In genomic region chr17:83993028-83993427, GRCm38 (mm10) we compare ENCODE assay signal across 18 mouse cellular contexts.
A peak's percentile ranks its signal among the peaks of the same experiment; 100 is the strongest.
DNase-seq lines count a peak whose midpoint lies in the region; ATAC-seq lines count a peak whose summit lies in the region.
"Had no signal": no experiment of that assay in that cellular context is flagged by ENCODE, and none has a peak within 500 bp of the region (broad histone marks: within the 10 kb centered on the region; RNA-seq: fewer than 3 reads in every experiment).

No protein-coding gene starts in this region.

- peaks cover 39% of the 10 kb centered on the region for H3K4me1 ChIP-seq in hindbrain, embryonic 10.5 days (replicated peaks)
- H3K4me1 ChIP-seq in hindbrain, embryonic 11.5 days (replicated peaks; ENCODE audit: control insufficient read depth, insufficient read depth, low read length), result 0 out of 2 replicates have a peak, but pooled peaks cover 2% of the 10 kb centered on the region
- H3K4me1 ChIP-seq in limb, embryonic 15.5 days, result peaks cover 54% of the 10 kb centered on the region
- H3K4me1 ChIP-seq: forebrain, embryonic 13.5 days had no signal

- no peak overlapping the region for H3K4me2 ChIP-seq in hindbrain, embryonic 11.5 days (replicated peaks; ENCODE audit: low read depth, low read length)
- H3K4me2 ChIP-seq in limb, embryonic 15.5 days, result no peak overlapping the region
- H3K4me2 ChIP-seq: forebrain, embryonic 13.5 days; neural tube, embryonic 13.5 days had no signal

- no peaks in the 10 kb centered on the region for H3K27me3 ChIP-seq in hindbrain, embryonic 10.5 days (ENCODE audit: insufficient read depth, poor library complexity, severe bottlenecking)
- H3K27me3 ChIP-seq in hindbrain, embryonic 11.5 days (ENCODE audit: control insufficient read depth, insufficient read depth, low read length), result no peaks in the 10 kb centered on the region
- no peaks in the 10 kb centered on the region for H3K27me3 ChIP-seq in limb, embryonic 15.5 days
- H3K27me3 ChIP-seq: forebrain, embryonic 13.5 days; neural tube, embryonic 13.5 days had no signal

- 90% methylated on average over 2 of the region's 2 CpGs for WGBS in hindbrain, embryonic 10.5 days
- WGBS in hindbrain, embryonic 11.5 days, result 76% methylated on average over 2 of the region's 2 CpGs
- WGBS in limb, embryonic 15.5 days, result 62% methylated on average over 2 of the region's 2 CpGs

- no peaks in the 10 kb centered on the region for H3K36me3 ChIP-seq in hindbrain, embryonic 10.5 days
- H3K36me3 ChIP-seq in hindbrain, embryonic 11.5 days (ENCODE audit: control insufficient read depth, insufficient read depth, low read length), result no peaks in the 10 kb centered on the region
- no peaks in the 10 kb centered on the region for H3K36me3 ChIP-seq in limb, embryonic 15.5 days
- H3K36me3 ChIP-seq: neural tube, embryonic 13.5 days had no signal

- ATAC-seq in hindbrain, embryonic 11.5 days (ENCODE audit: low FRiP score), result no peak
- ATAC-seq in limb, embryonic 15.5 days (ENCODE audit: insufficient number of reproducible peaks, low FRiP score, low TSS enrichment, low read depth), result no peak
- ATAC-seq: forebrain, embryonic 13.5 days; hindbrain, postnatal 0 days; midbrain, embryonic 16.5 days had no signal

- no peak overlapping the region for H3K9ac ChIP-seq in hindbrain, embryonic 11.5 days (ENCODE audit: low read depth, low read length)
- H3K9ac ChIP-seq in limb, embryonic 15.5 days, result no peak overlapping the region
- H3K9ac ChIP-seq: forebrain, embryonic 13.5 days; neural tube, embryonic 13.5 days had no signal

- DNase-seq in adrenal gland, adult 2 months, result peak; percentile 67
- DNase-seq in adrenal gland, postnatal 4 days (ENCODE audit: low spot score in 2 of 2), result no peak
- no peak for DNase-seq in hindbrain, embryonic 10.5 days (ENCODE audit: low spot score)
- no peak for DNase-seq in hindbrain, embryonic 11.5 days (ENCODE audit: low spot score)
- DNase-seq in brain, adult 2 months (ENCODE audit: low read depth, low spot score), result peak; percentile 26
- DNase-seq in layer of hippocampus, adult 18-20 months (ENCODE audit: low spot score in 2 of 2), result no peak
- DNase-seq in cerebellum, adult 8-10 months, result no peak
- DNase-seq: B cell, adult 2 months; cerebellum, postnatal 10 days; kidney, adult 9 months; lung, postnatal 36 days; thymus, postnatal 25 days had no signal

- no peaks in the 10 kb centered on the region for H3K9me3 ChIP-seq in hindbrain, embryonic 10.5 days
- no peaks in the 10 kb centered on the region for H3K9me3 ChIP-seq in hindbrain, embryonic 11.5 days (ENCODE audit: control insufficient read depth, low read length)
- no peaks in the 10 kb centered on the region for H3K9me3 ChIP-seq in limb, embryonic 15.5 days
- H3K9me3 ChIP-seq: forebrain, embryonic 13.5 days; neural tube, embryonic 13.5 days had no signal

- peak overlapping the region; percentile 54; the same call in 1 of the 2 replicates for H3K27ac ChIP-seq in hindbrain, embryonic 10.5 days
- H3K27ac ChIP-seq in hindbrain, embryonic 11.5 days (ENCODE audit: low read depth, low read length), result no peak overlapping the region
- peak overlapping the region; percentile 11 for H3K27ac ChIP-seq in limb, embryonic 15.5 days
- H3K27ac ChIP-seq: forebrain, embryonic 13.5 days; hindbrain, postnatal 0 days; left cerebral cortex, adult 2 months; neural tube, embryonic 13.5 days had no signal

- no peak overlapping the region for H3K4me3 ChIP-seq in hindbrain, embryonic 10.5 days
- H3K4me3 ChIP-seq in hindbrain, embryonic 11.5 days (ENCODE audit: low read depth, low read length), result no peak overlapping the region
- no peak overlapping the region for H3K4me3 ChIP-seq in limb, embryonic 15.5 days
- H3K4me3 ChIP-seq: forebrain, embryonic 13.5 days; left cerebral cortex, adult 2 months; neural tube, embryonic 13.5 days had no signal

Comparison
In these comparisons a context has a peak if more than half of its experiments do, and no peak if none do; other contexts are left out.
1. DNase-seq: peak in adrenal gland, adult 2 months (single experiment) and brain, adult 2 months (single experiment); none in adrenal gland, postnatal 4 days (0 of 2), hindbrain, embryonic 10.5 days (single experiment), hindbrain, embryonic 11.5 days (single experiment), layer of hippocampus, adult 18-20 months (0 of 2) and cerebellum, adult 8-10 months (single experiment).